Mouse (Mus musculus) liver, adult 2 months (tissue): Measurements from ENCODE around the gene Aipl1.

ENCODE experiments used
- CTCF ChIP-seq: fragments of 200-500 bp; IDR thresholded peaks from 2 replicates; pipeline ENCODE4 v1.5.1; 2011; ENCODE audit warnings: low read depth, low read length, control low read depth
- POLR2A ChIP-seq: fragments of 200-500 bp; IDR thresholded peaks from 2 replicates; pipeline ENCODE4 v1.6.1; 2011; ENCODE audit warnings: low read length, control low read depth; ENCODE audit not compliant: insufficient read depth; ENCODE audit errors: extremely low read depth

- TF ChIP-seq POLR2A (no peak), CTCF (no peak)
Observed at GRCm38 (mm10) chr11:71985783-71986182, 51.5 kb downstream of the Aipl1 start.
